In genomic region chr13:58358629-58359303, GRCm38 (mm10) we compare ENCODE assay signal across 8 mouse cellular contexts. TPM values are rescaled to one million over a fixed set of nuclear protein-coding genes. Genes with fewer than 3 reads are reported as not detected.
DNase-seq lines count a peak whose midpoint lies in the region; ATAC-seq and TF ChIP-seq lines count a peak whose summit lies in the region.

Gene Kif27, minus strand, starts transcription at chr13:58359122.

- no peaks in the 10 kb centered on the region for H3K36me3 ChIP-seq in embryonic facial prominence, embryonic 15.5 days
- no peaks in the 10 kb centered on the region for H3K36me3 ChIP-seq in limb, embryonic 14.5 days (ENCODE audit: control insufficient read depth, insufficient read depth, low read length)
- H3K36me3 ChIP-seq in midbrain, postnatal 0 days (ENCODE audit: insufficient read depth, low read length), result no peaks in the 10 kb centered on the region

- H3K4me1 ChIP-seq in bone marrow, adult 2 months (ENCODE audit: control insufficient read depth, insufficient read depth, low read length), result peaks cover 2% of the 10 kb centered on the region
- H3K4me1 ChIP-seq in embryonic facial prominence, embryonic 15.5 days, result no peaks in the 10 kb centered on the region
- H3K4me1 ChIP-seq in limb, embryonic 14.5 days (ENCODE audit: control insufficient read depth, insufficient read depth, low read length), result no peaks in the 10 kb centered on the region
- H3K4me1 ChIP-seq in midbrain, postnatal 0 days (ENCODE audit: insufficient read depth, low read length), result no peaks in the 10 kb centered on the region

- TF ChIP-seq CTCF in bone marrow, adult 2 months (IDR thresholded peaks at IDR 0.05; ENCODE audit: control insufficient read depth, insufficient read depth, low read length), result no peak
- TF ChIP-seq CTCF in midbrain, postnatal 0 days (IDR thresholded peaks at IDR 0.05), result no peak

- TF ChIP-seq POLR2A in bone marrow, adult 2 months (IDR thresholded peaks at IDR 0.05; ENCODE audit: borderline replicate concordance, control insufficient read depth, low read depth, low read length), result no peak
- no peak for TF ChIP-seq POLR2A in limb, embryonic 14.5 days (IDR thresholded peaks at IDR 0.05; ENCODE audit: borderline replicate concordance, extremely low read depth, insufficient read depth, insufficient read length)

- peak; percentile 80 for DNase-seq in 3T3-L1 (ENCODE audit: low read depth, low spot score)
- DNase-seq in heart, adult 8-10 months (ENCODE audit: low spot score), result peak; percentile 73
- DNase-seq in kidney, adult 8-10 months, result peak; percentile 86 to 87
- peak; percentile 80 for DNase-seq in limb, embryonic 14.5 days (ENCODE audit: low spot score)
- peak; percentile 76 for DNase-seq in midbrain, postnatal 0 days (ENCODE audit: low spot score)
- peak; percentile 73 to 91 for DNase-seq in spleen, postnatal 10 days (ENCODE audit: low spot score in 2 of 2)

- H3K9me3 ChIP-seq in embryonic facial prominence, embryonic 15.5 days (replicated peaks), result no peaks in the 10 kb centered on the region
- H3K9me3 ChIP-seq in limb, embryonic 14.5 days (ENCODE audit: control insufficient read depth, low read length), result no peaks in the 10 kb centered on the region
- no peaks in the 10 kb centered on the region for H3K9me3 ChIP-seq in midbrain, postnatal 0 days (ENCODE audit: low read length)

- H3K9ac ChIP-seq in embryonic facial prominence, embryonic 15.5 days, result peak within 1 kb of the TSS; percentile 54
- peak within 1 kb of the TSS; percentile 57 for H3K9ac ChIP-seq in limb, embryonic 14.5 days (ENCODE audit: low read depth, low read length, severe bottlenecking)
- H3K9ac ChIP-seq in midbrain, postnatal 0 days (replicated peaks; ENCODE audit: low read length, poor library complexity, severe bottlenecking), result peak within 1 kb of the TSS; percentile 70

- peak within 1 kb of the TSS; percentile 8; the same call in 1 of the 2 replicates for H3K27ac ChIP-seq in bone marrow, adult 2 months (ENCODE audit: control insufficient read depth, insufficient read depth, low read depth, low read length, poor library complexity)
- H3K27ac ChIP-seq in embryonic facial prominence, embryonic 15.5 days (replicated peaks), result peak within 1 kb of the TSS; percentile 74; the same call in 1 of the 2 replicates
- 0 out of 2 replicates have a peak within 1 kb of the TSS, but pooled peaks have one; percentile 38 for H3K27ac ChIP-seq in limb, embryonic 14.5 days (replicated peaks; ENCODE audit: low read depth, low read length)
- H3K27ac ChIP-seq in midbrain, postnatal 0 days (ENCODE audit: low read depth, low read length), result 0 out of 2 replicates have a peak within 1 kb of the TSS, but pooled peaks have one; percentile 47

- 1% methylated on average over 80 of the region's 85 CpGs for WGBS in bone marrow, adult 2 months
- WGBS in embryonic facial prominence, embryonic 15.5 days, result under 1% methylated on average over 61 of the region's 85 CpGs
- WGBS in limb, embryonic 14.5 days, result under 1% methylated on average over 53 of the region's 85 CpGs
- WGBS in midbrain, postnatal 0 days, result under 1% methylated on average over 63 of the region's 85 CpGs

- ATAC-seq in embryonic facial prominence, embryonic 15.5 days (ENCODE audit: insufficient number of reproducible peaks, low FRiP score, low TSS enrichment, low read depth), result peak; percentile 98
- peak; percentile 98 for ATAC-seq in limb, embryonic 14.5 days (ENCODE audit: low FRiP score, low read depth)
- ATAC-seq in midbrain, postnatal 0 days (ENCODE audit: low FRiP score), result peak; percentile 93

- H3K4me2 ChIP-seq in embryonic facial prominence, embryonic 15.5 days (replicated peaks), result peak within 1 kb of the TSS; percentile 99
- peak within 1 kb of the TSS; percentile 91 for H3K4me2 ChIP-seq in limb, embryonic 14.5 days (replicated peaks; ENCODE audit: low read depth, low read length, severe bottlenecking)
- peak within 1 kb of the TSS; percentile 95 for H3K4me2 ChIP-seq in midbrain, postnatal 0 days (ENCODE audit: low read depth, low read length, poor library complexity, severe bottlenecking)

- H3K27me3 ChIP-seq in embryonic facial prominence, embryonic 15.5 days, result no peaks in the 10 kb centered on the region
- no peaks in the 10 kb centered on the region for H3K27me3 ChIP-seq in limb, embryonic 14.5 days (ENCODE audit: control insufficient read depth, insufficient read depth, low read length)
- H3K27me3 ChIP-seq in midbrain, postnatal 0 days (ENCODE audit: insufficient read depth, low read length), result no peaks in the 10 kb centered on the region

- H3K4me3 ChIP-seq in bone marrow, adult 2 months (replicated peaks; ENCODE audit: control insufficient read depth, low read depth, low read length), result peak within 1 kb of the TSS; percentile 57
- peak within 1 kb of the TSS; percentile 69 for H3K4me3 ChIP-seq in embryonic facial prominence, embryonic 15.5 days (replicated peaks)
- peak within 1 kb of the TSS; percentile 63 for H3K4me3 ChIP-seq in limb, embryonic 14.5 days (replicated peaks; ENCODE audit: low read length)
- peak within 1 kb of the TSS; percentile 72 for H3K4me3 ChIP-seq in midbrain, postnatal 0 days (ENCODE audit: low read depth, low read length)

RNA-seq across cellular contexts. Expression of gene Kif27, which starts in this region (rescaled TPM):
- polyA plus RNA-seq in bone marrow, adult 2 months (2011; ENCODE audit: insufficient read depth, insufficient read length, low replicate concordance, missing spikeins), result not detected in 2 replicates
- 1.4 and 2.2 TPM in 2 replicates for polyA plus RNA-seq in embryonic facial prominence, embryonic 15.5 days (2015; fragmentation: Nextera tagmentation; extraction: Ambion mirVana)
- total RNA-seq in heart, adult 8-10 months (2022), result under 1 TPM in 3 of 4 experiments, not detected in 1; 0.09 to 0.11 (median 0.11) TPM
- 0.69 and 0.89 TPM in 2 replicates for polyA plus RNA-seq in limb, embryonic 14.5 days (2012; rRNA removed)
- polyA plus RNA-seq in limb, embryonic 14.5 days (2014; fragmentation: Nextera tagmentation; extraction: Ambion mirVana), result 0.39 and 0.58 TPM in 2 replicates
- 2.6 and 6.3 TPM in 2 replicates for total RNA-seq in midbrain, postnatal 0 days (2014; rRNA removed)
- polyA plus RNA-seq in midbrain, postnatal 0 days (2015; fragmentation: Nextera tagmentation; extraction: Ambion mirVana), result 1.5 and 1.8 TPM in 2 replicates

Comparison
In these comparisons a context has a peak if more than half of its experiments do, and no peak if none do; other contexts are left out.
1. Peak in every context shown above with its lines: DNase-seq, ATAC-seq, H3K4me3 ChIP-seq and H3K27ac ChIP-seq.
2. Peak in DNase-seq in heart, adult 8-10 months; RNA of the gene not detected or under 1 TPM.
3. Peak in DNase-seq, ATAC-seq, H3K4me3 ChIP-seq, H3K27ac ChIP-seq, H3K9ac ChIP-seq and H3K4me2 ChIP-seq in limb, embryonic 14.5 days; RNA of the gene not detected or under 1 TPM.
4. H3K27ac ChIP-seq: peak in every context shown above with its lines; median percentile 74 in embryonic facial prominence, embryonic 15.5 days; 47 in midbrain, postnatal 0 days; 38 in limb, embryonic 14.5 days; 8 in bone marrow, adult 2 months.